Mouse (Mus musculus) thymus, postnatal 25 days (tissue): ENCODE data around the gene Bcl10.
A peak's percentile ranks its signal among the peaks of the same experiment; 100 is the strongest.

ENCODE experiments used
- DNase-seq: peaks from one replicate; pipeline ENCODE4 v3.0.0; 2022

Bcl10 gene

DNA sequence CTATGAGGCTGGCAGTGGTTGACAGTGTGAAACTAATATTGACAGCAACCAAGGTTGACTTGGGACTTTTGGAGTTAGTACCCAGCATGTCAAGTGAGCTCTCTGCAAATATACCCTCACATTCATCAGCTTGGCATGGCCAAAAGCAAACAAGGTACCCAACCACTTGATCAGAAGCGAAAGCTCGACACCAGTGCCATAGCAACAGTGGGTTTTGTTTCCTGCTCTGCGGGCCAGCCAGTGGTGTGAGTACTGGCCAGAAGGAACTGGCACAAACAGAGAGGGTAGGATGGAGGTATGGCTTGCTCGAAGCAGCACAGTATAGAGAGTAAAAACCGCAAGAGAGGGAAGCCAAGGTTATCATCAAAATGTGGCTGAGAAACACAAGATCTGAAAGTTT, 6.2 kb upstream of the Bcl10 start:
- no peak for DNase-seq

DNA sequence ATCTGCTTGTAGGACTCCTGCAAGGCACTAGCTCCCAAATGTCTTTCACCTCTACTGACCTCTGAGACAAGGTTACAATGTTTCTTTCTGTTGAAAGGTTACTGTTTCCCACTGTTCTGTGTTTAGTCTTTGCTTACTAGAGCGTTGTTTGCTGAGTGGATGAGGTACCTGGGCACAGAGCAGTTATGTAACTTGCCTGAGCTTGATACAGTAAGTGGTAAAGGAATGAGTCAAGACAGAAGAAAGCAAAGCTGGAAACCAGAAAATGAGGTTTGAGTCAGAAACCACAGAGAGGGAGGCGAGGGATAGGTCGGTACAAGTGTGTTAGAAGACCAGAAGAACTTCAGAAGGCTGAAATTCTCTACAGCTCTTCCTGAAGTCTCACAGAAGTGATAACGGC, 5.8 kb upstream of the Bcl10 start:
- no peak for DNase-seq

DNA sequence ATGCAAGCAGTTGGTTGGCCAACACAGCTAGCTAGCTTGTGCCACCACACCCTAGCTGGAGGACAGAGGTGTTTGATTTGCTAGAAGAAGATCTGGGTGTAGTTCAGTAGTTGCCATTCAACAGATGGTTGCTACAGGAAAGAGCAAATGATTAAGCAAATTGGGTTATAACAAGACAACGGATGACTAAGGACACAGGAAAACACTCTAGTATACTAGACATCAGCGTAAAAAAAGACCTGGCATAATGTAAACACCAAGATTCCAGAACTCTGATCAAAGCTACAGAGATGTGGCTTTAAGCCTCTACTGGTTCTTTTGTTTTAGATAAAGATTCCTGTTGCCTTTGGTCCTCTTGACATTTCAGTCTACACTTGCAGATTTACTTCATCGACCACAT, 367 bp downstream of the Bcl10 start:
- no peak for DNase-seq

DNA sequence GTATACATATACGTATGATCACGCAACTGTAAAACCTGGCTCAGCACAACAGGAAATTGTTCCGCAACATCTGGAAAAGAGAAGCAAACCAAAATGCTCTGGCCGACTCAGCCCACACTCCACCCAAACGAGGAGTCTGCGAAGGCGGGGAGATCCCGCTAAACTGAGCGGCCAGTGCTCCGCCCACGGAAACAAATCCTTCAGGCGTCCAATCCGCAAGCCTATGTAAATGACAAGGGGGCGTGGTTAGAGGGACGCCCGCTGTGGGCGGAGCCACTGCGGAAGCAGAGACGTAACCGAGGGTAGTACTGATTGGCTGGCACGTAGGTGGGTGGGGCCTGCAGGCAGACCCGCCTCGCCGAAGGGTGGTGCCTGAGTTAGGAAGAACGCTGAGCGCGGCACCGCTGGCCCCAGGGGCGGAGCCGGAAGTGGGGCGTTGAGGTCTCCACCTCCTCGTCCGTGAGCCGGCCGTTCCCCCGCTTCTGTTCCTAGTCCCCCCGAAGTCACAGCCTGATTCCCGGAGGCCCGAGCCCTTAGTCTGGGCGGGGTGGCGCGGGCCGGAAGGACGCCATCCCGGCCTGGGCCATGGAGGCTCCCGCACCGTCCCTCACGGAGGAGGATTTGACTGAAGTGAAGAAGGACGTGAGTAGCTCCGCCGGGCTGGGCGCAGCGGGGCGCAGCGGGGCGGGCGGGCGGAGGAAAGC, 1.4 kb downstream of the Bcl10 start:
- peak; percentile 99 for DNase-seq

DNA sequence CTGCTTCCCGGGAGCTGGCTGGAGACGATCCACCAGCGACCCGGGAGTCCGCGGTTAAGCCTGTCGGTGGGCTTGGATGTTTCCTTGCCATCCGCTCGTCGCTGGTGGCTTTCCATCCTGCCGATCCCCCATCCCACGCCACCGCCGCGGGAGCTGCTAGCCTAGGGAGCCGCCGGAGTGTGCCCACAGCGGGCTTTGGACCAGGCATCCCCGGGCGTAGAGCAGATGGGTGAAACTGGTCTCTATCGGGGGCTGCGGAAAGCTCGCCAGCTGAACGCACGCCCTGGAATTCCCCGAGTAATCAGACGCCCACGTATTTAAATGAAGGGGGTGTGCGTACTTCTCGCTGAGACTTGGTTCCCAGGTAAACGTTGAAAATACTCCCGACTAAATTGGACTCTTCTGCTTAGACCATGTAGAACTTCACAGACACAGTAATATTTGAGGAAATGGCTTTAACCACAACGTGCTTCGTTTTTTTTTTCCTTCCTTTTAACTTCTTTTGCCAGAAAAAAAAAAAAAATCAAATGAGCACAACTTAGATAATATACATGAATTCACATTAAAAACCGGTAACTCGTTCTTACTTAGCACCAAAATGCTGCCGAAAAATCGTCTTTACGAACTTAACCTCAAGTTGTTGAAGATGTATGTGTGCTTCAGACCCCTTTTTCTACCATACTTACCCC, 2.2 kb downstream of the Bcl10 start:
- DNase-seq: peak; percentile 51

DNA sequence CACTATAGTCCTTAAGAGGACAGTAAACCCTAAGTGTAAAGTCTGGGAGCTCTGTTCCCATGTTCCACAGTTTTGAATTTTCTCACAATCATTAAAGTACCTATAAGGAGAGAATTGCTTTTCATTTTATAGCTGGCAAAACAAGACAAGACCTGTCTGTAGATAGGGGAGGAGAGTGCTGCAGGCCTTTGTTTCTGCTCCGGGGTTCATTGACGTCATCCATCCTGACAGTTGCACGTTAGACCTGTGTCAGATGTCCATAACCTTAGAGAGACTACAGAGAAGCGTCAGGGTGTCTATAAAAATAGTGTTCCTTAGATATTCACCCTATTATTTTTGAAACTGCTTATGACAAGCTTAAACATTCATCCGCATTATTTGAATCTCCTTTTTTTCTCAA, 2.9 kb downstream of the Bcl10 start:
- DNase-seq: no peak

DNA sequence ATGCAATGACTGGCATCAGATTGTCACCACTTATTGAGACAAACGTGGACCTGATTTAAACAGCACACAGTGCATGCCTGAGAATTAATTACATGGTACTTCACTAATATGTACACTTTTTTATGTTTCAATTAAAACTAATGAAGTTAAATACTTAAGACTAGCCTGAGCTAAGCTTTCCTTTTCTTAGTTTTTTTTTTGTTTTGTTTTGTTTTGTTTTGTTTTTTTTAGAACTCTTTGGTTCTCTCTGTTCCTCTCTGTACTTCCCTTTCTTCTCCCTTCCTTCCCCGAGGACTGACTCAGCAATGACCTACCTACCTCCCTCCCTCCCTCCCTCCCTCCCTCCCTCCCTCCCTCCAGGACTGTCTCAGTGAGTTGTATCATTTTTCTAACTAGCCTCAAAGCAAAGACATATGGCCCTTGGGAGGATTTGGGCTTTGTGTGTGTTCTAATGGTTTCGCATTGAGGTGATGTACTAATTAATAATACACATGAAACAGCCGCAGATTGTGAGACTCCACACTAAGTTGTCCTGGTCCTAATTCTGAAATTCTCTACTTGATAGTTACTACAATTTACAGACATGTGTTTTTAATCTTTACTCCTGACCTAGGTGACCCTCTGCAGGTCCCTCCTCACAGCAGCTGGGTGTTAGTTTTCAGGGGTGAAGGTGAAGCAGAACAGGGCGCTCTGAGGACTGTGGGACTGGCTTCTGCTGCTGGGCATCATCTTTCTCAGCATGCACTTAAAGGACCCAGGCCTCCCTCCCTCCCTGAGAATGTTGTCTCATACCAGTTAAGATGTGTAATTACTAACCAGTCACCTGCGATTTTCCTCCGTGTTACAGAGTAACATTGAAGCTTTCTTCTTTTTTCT, 7.2 kb downstream of the Bcl10 start:
- DNase-seq: no peak

DNA sequence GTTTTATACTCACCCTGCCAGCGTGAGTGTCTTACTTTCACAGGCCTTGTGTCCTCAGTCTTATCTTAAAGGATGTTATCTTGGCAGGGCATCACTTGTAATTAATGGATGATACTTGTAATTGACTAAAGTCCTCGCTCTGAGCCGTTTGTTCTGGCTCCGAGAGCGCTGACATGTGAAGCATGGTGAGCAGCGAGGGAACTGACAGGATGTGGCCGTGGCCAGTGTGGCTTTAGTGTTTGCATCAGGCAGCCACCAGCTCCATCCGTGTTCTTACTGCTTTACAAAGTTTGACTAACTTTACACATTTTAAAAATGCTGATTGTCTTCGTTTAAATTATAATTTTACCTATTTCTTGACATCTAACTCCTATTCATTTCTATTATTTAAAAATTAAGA, 11.2 kb downstream of the Bcl10 start:
- no peak for DNase-seq

DNA sequence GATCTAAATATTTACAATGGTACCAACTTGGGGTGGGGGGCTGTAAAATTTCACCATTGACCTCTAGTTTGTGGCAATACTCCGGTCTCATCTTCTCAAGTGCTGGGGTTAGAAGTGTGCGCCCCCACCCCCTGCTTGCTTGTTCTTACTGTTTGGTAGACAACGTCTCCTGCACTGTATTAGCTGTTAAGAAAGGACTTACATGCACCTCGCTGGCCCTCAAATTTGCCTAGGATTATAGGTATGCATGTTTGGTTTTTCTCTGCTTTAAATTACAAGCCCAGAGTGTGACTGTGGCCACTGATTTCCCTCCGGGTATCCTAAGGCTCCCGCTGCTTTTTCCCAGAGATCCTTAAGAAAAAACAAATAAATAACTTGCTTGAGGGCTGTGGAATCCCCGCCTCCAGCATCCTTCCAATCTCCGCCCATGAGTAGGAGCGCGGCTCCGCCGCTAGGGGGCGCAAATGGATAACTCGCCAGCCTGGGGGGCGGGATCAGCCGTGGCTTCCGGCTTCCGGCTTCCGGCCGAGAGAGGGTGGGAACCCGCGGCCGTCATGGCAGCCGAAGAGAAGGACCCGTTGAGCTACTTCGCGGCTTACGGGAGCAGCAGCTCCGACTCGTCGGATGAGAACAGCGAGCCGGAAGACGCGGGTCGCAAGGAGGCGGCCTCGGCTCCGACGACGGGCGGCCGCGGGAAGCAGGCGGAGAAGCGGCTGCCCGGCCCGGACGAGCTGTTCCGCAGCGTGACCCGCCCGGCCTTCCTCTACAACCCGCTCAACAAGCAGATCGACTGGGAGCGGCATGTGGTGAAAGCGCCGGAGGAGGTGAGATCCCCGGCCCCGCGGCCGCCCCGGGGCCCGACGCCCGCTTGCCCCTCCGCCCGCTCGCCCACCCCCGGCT, 15.2 kb downstream of the Bcl10 start, which contains the start of gene 2410004B18Rik:
Gene 2410004B18Rik, plus strand, starts transcription at position 510 of the 900 bp plus-strand sequence.
- peak; percentile 92 for DNase-seq

DNA sequence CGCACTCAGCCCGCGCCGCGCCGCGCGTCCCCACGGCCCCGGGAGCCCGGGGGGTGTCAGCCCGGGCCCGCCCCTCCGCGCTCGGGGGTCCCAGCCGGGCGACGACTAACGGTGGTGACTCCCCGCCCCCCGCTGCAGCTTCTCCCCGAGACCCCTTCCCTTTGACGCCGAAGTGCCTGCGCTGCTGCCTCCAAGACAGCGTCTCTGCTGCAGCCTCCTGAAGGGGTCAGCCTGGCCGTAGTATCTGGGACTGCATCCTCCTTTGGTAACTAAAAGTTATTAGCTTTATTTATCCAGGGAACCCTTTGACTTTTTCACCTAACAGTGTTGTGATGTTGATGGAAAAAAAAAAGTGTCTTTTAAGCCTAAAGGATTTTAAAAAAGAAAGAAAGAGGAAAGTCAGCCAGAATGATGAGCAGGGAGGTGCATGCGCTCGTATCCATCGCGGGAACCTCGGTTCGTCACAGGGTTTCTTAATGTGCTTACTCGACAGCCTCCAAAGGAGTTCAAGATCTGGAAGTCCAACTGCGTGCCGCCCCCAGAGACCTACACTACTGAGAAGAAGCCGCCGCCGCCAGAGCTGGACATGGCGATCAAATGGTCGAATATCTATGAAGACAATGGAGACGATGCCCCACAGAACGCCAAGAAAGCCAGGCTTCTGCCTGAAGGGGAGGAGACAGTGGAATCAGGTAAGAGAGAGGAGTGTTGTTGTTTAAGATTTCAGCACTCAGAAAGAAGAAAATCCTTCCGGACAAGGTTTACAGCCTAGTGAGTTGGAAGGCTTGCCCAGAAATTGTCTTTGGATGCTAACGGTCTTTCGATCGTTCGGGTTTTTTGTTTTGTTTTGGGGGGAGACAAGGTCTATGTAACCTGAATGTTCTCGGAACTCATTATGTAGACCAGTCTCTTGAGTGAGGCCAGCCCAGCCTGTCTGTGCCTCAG, 16.1 kb downstream of the Bcl10 start:
- DNase-seq: no peak

DNA sequence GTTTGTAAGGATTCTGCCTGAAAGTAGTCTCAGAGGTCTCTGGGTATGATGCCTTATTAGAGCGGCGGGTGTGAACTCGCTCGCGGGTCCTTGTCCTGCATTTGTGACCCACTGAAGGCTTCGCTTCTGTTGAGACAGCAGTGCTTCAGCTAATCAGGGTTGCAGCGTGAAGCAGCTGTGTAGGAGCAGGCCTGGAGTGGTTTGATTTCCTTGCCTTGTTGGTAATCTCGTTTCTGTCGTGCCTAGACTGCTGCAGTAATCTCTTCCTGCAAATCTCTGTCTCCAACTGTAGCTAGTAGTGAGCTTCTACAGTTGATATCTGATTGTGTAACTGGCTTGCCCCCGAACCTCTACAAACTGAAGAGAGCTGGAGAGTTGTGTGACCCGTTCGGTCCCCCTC, 16.8 kb downstream of the Bcl10 start:
- DNase-seq: no peak

DNA sequence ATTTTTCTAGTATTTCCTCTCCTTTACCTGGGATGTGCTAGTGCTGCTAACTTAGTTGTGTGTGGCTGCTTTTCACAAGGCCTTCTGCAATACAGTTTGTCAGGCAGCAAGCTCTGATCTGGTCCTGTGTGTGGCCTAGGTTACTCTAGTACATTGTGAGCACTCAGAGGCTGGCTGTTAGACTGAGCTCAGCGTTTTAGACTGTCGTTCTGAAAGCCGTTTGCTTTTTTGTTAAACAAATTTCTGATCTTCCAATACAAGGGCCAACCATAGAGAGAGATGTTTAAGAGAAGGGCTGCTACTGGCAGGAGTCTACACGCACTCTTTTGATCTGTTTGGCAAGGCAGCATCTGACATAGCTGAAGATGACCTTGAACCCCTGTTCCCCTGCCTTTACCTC, 17.4 kb downstream of the Bcl10 start:
- DNase-seq: no peak

DNA sequence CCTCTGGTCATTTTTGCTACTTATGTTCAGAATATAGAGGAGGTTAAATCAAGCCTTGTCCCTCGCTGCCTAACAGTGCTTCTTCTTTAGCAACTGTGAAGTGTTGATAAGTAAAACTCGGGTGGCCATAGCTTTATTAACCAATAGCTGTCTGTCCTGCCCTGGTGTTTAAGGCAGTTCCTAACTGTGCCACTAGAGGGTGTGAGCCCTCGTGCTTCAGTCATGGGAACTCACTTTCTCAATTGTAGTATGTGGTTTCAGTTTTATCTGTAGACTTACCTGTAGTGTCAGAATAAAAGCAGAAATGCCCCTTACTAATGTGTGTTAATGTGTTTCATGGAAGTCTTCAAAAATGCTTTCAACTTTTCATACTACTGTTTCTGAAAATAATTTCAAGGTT, 19.4 kb downstream of the Bcl10 start:
- DNase-seq: peak; percentile 69

DNA sequence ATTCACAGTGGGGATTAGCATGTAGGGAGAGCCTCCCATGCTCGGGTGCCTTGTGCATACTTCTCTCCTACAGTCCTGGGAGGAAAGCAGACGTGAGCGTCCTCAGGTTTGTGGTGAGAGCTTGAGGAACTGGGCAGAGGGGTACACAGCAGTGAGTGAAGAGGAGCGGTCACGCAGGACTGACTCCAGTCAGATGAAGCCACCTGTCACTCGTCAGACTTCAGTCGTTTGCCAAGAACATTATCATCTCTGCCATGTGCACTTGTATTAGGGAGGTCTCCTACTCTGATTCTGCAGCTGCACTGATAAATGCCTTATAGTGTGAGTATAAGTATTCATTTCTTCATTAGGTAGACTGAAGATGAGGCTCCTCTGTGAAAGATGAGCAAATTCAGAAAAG, 21.7 kb downstream of the Bcl10 start:
- no peak for DNase-seq

DNA sequence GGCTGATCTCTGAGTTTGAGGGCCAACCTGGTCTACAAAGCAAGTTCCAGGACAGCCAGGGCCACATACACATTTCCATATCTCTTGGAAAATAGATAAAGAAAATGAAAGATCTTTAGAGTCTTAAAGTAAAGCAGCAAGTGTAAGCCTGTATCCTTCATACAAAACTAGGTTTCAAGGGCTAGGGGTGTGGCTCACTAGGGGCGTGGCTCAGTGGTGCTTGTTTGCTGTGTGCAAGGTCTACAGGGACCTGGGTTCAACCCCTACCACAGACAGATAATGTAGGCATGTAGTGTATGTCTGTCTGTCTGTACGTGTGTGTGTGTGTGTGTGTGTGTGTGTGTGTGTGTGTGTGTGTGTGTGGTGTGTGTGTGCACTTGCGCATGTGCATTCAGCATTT, 23.3 kb downstream of the Bcl10 start:
- DNase-seq: no peak

DNA sequence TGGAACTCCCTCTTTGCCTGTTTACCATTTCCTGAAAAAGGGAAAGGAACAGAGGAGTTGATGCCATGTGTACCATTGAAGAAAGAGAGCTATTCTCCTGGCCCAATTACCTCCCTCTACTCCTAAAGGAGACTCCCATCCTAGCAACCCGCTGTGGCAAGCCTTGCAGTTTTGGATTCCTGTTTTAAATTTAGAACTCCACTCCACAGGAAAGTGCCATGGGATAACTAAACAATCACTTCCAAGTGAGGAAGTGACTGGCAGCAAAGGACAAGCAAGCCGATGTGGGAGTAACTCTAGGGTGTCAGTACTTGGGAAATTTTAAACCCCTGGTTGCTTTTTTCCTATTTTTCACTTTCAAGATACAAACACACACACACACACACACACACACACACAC, 24.1 kb downstream of the Bcl10 start:
- DNase-seq: no peak

DNA sequence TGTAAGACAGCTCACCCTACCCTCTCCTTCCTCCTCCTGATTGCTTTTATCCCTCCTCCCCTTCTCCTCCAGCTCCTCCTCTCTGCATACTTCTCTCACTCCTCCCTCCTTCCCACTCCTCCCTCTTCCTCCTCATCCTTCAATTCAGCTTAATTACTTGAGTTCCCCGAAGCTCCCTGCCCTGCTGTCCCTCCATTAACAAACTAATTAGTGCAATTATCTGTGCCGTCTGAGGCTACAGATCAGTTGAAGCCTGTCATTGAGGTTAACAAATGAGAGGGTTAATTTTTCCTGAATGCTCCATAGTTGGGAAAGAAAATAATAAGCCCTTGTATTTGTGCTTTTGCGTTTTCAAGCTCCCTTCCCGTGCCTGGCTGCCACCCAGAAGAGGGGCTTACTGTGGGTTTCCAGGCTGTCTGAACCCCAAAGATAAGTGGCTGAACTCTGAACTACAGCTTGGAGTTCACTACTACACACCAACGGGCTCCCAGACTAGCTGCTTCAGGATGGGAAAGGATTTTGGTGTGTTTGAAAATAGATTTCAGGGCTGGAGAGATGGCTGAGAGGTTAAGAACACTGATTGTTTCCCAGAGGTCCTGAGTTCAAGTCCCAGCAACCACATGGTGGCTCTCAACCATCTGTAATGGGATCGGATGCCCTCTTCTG, 25.1 kb downstream of the Bcl10 start:
- DNase-seq: no peak

DNA sequence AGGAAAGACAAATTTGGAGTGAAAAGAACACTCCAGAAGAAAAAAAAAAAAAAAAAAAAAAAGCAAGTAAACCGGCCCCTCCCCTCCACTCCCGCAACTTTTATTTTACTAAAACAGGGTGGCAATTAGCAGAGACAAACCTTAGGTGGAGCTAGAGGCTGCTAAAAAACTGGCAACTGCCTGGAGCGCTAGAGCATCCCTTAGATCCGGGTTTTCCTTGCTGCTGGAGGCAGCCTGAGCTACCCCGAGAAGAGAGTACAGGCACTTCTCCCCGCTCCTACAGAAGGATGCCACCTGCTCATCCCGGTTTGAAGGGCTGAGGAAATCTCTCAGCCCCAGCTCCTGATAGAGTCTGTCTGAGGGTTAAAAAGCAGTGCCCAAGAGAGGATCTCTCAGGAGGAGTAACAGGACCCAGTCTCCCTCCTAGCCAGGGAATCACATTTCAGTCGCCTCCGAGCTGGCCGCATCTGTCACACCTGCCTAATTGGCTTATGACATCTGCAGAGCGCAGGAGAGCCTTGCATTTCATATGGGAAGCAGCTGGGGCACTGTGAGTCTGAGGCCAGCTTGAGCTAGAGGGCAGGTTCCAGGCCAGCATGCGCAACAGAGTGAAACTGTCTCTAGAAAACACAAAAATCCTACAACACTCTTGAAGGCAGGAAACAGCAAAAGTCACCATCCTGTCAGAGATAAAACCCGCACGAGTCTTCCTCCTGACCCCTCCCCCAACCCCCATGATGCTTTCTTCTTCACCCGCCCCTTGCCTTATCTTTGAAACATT, 27.6 kb downstream of the Bcl10 start:
- peak; percentile 32 for DNase-seq

DNA sequence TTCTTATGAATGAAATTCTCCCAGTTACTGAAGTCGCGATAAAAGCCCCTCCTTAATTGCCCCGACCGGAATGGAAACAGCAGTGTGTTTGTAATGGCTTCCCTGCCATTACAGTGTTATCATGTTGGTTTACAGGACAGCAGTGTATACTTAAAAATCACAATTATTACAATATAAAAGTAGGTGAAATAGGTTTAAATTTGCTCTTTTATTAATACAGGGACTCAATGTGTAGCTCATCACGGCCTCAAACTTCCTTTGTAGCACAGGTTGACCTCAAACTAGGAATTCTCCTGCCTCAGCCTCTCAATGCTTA, 28.2 kb downstream of the Bcl10 start:
- no peak for DNase-seq
